Mouse (Mus musculus) thymus, postnatal 10 days (tissue): Measurements from ENCODE around the gene Aldh3a2.
"Not testable (repeated sequence)": the region's sequence is repeated elsewhere in the genome, so short reads cannot be mapped to it uniquely, and the experiment has no call there.

Source experiments
- DNase-seq, 2 experiments: peaks; one replicate each; pipeline ENCODE4 v3.0.0; 2021; ENCODE audit warnings: low spot score in 2 of 2

Aldh3a2 gene

DNA sequence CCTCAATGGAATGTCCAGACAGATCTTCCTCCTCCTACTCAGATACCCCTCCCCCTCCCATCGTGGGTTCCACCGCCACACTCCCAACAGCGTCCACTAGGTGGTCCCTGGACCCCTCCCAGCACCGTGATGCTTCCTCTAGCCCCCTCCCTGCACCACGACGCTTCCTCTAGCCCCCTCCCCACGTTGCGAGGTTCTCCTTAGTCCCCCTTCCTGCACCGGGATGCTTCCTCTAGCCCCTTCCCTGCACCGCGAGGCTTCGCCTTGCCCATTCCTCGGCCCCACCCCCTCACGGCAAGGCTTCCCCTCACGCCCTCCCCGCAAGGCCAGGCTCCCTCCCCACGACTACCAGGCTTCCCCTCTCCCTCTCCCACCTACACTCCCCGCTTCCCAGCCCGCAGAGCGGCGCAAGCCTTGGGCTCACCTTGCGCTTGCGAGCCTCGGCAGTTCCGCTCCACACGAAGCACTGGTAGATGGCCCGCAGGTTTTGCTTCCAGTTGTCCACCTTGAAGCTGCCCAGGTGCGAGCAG is 92.9 kb downstream of the Aldh3a2 start:
- peak; percentile 70 to 73 for DNase-seq

- not testable (repeated sequence) for DNase-seq
Observed at GRCm38 (mm10) chr11:61173477-61173876, 93.8 kb downstream of the Aldh3a2 start.
